Mouse (Mus musculus): ENCODE measurements around the gene 4933430I17Rik. TPM values are rescaled to one million over a fixed set of nuclear protein-coding genes. Genes with fewer than 3 reads are reported as not detected.

4933430I17Rik gene
- polyA plus RNA-seq, 1 experiment from 2014 or later: 0.41 TPM

- no peak for ATAC-seq (replicated peaks; ENCODE audit: extremely low read depth, insufficient read depth, low FRiP score)
- Histone ChIP-seq H3K4me3 (ENCODE audit: low read length) (no peak overlapping the region), H3K27ac (ENCODE audit: low read length) (no peak overlapping the region), H3K4me2 (ENCODE audit: low read depth, low read length) (no peak overlapping the region), H3K27me3 (ENCODE audit: control insufficient read depth, insufficient read depth, low read length) (no peaks in the 10 kb centered on the region), H3K36me3 (ENCODE audit: control insufficient read depth, insufficient read depth) (no peaks in the 10 kb centered on the region), H3K9me3 (replicated peaks; ENCODE audit: control insufficient read depth, low read length) (no peaks in the 10 kb centered on the region), H3K4me1 (ENCODE audit: control insufficient read depth, insufficient read depth, low read length) (no peaks in the 10 kb centered on the region), H3K9ac (ENCODE audit: low read length) (no peak overlapping the region)
- WGBS: 73% methylated on average over 7 of the region's 7 CpGs
Observed at GRCm38 (mm10) chr4:62551966-62552365, 26.8 kb downstream of the 4933430I17Rik start.

DNA sequence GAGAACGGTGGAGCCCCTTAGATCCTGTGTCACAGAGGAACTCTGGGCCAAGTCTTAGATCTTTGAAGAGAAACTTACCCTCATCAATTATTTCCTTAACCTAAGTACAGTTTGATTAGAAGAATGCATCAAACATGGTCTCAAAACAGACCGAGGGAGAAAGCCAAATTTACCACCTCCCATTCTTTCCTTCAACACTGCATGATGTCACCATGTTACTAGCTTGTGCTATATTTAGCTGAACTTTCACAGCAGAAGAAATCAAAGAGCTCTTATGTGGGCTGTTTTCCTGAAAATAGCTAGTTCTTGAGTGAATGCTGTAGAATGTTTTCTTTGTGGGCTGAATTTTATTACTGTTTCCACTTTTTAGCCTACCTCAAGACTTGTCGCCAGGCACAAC lies 32.3 kb downstream of the 4933430I17Rik start:
- Histone ChIP-seq H3K4me2 (ENCODE audit: low read depth, low read length) (peak overlapping the region; percentile 26), H3K27me3 (ENCODE audit: control insufficient read depth, insufficient read depth, low read length) (peaks cover 15% of the 10 kb centered on the region), H3K9me3 (replicated peaks; ENCODE audit: control insufficient read depth, low read length) (no peaks in the 10 kb centered on the region), H3K36me3 (ENCODE audit: control insufficient read depth, insufficient read depth) (no peaks in the 10 kb centered on the region), H3K9ac (ENCODE audit: low read length) (no peak overlapping the region; the same call in 1 of the 2 replicates), H3K4me3 (ENCODE audit: low read length) (no peak overlapping the region), H3K4me1 (ENCODE audit: control insufficient read depth, insufficient read depth, low read length) (peaks cover 10% of the 10 kb centered on the region), H3K27ac (ENCODE audit: low read length) (peak overlapping the region; percentile 42; the same call in 1 of the 2 replicates)
- peak; percentile 45; the same call in 1 of the 2 replicates for ATAC-seq (replicated peaks; ENCODE audit: extremely low read depth, insufficient read depth, low FRiP score)
- WGBS: 35% methylated on average over 3 of the region's 3 CpGs

GRCm38 (mm10) chr4:62559797-62560329 lies 34.7 kb downstream of the 4933430I17Rik start, which contains the start of gene Rgs3:
Gene Rgs3, plus strand, starts transcription at chr4:62559847.
- Histone ChIP-seq H3K27me3 (ENCODE audit: control insufficient read depth, insufficient read depth, low read length) (peaks cover 34% of the 10 kb centered on the region), H3K36me3 (ENCODE audit: control insufficient read depth, insufficient read depth) (no peaks in the 10 kb centered on the region), H3K4me1 (ENCODE audit: control insufficient read depth, insufficient read depth, low read length) (peaks cover 10% of the 10 kb centered on the region), H3K4me3 (ENCODE audit: low read length) (no peak within 1 kb of the TSS), H3K9ac (ENCODE audit: low read length) (no peak within 1 kb of the TSS), H3K27ac (ENCODE audit: low read length) (no peak within 1 kb of the TSS), H3K4me2 (ENCODE audit: low read depth, low read length) (no peak within 1 kb of the TSS), H3K9me3 (replicated peaks; ENCODE audit: control insufficient read depth, low read length) (no peaks in the 10 kb centered on the region)
- no peak for ATAC-seq (replicated peaks; ENCODE audit: extremely low read depth, insufficient read depth, low FRiP score)
- WGBS: 50% methylated on average over 6 of the region's 6 CpGs

DNA sequence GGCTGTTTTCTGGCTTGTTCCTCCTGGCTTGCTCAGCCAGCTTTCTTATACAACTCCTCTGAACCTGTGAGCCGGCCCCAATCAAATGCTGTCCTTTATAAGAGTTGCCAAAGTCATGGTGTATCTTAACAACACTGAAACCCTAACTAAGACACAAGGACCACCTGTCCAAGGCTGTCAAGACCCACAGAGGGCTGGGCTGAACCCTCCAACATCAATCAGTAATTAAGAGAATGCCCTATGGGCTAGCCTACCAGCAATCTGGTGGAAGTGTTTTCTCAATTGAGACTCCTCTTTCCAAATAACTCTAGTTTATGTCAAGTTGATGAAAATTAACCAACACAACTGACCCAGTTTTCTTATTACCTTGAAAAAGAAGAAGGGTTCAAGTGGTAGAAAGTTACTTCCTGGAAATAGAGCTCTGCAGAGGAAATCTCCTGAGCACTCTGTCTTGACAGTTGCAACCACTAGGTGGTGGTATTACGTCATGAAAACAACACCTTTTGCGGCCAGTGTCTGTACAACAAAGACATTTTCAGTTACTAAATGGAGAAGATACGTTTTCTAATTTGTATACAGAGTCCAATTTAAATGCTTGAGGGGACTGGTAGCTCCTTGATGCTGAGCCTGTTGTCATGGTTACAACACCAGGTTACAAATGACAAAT lies 35.9 kb downstream of the 4933430I17Rik start:
- H3K4me3 ChIP-seq (ENCODE audit: low read length): no peak overlapping the region
- H3K4me2 ChIP-seq (ENCODE audit: low read depth, low read length): no peak overlapping the region
- no peaks in the 10 kb centered on the region for H3K9me3 ChIP-seq (replicated peaks; ENCODE audit: control insufficient read depth, low read length)
- 0 out of 2 replicates have a peak, but pooled peaks have one; percentile 21 for ATAC-seq (replicated peaks; ENCODE audit: extremely low read depth, insufficient read depth, low FRiP score)
- WGBS: 23% methylated on average over 4 of the region's 4 CpGs
- peaks cover 12% of the 10 kb centered on the region for H3K4me1 ChIP-seq (ENCODE audit: control insufficient read depth, insufficient read depth, low read length)
- no peak overlapping the region for H3K9ac ChIP-seq (ENCODE audit: low read length)
- H3K36me3 ChIP-seq (ENCODE audit: control insufficient read depth, insufficient read depth): no peaks in the 10 kb centered on the region
- H3K27me3 ChIP-seq (ENCODE audit: control insufficient read depth, insufficient read depth, low read length): peaks cover 46% of the 10 kb centered on the region
- H3K27ac ChIP-seq (ENCODE audit: low read length): no peak overlapping the region

GRCm38 (mm10) chr4:62561630-62562001 lies 36.4 kb downstream of the 4933430I17Rik start:
- Histone ChIP-seq H3K9me3 (replicated peaks; ENCODE audit: control insufficient read depth, low read length) (no peaks in the 10 kb centered on the region), H3K36me3 (ENCODE audit: control insufficient read depth, insufficient read depth) (no peaks in the 10 kb centered on the region), H3K4me1 (ENCODE audit: control insufficient read depth, insufficient read depth, low read length) (peaks cover 17% of the 10 kb centered on the region), H3K4me3 (ENCODE audit: low read length) (no peak overlapping the region), H3K4me2 (ENCODE audit: low read depth, low read length) (no peak overlapping the region), H3K27ac (ENCODE audit: low read length) (no peak overlapping the region), H3K9ac (ENCODE audit: low read length) (no peak overlapping the region), H3K27me3 (ENCODE audit: control insufficient read depth, insufficient read depth, low read length) (peaks cover 50% of the 10 kb centered on the region)
- WGBS: 53% methylated on average over 3 of the region's 3 CpGs
- ATAC-seq (replicated peaks; ENCODE audit: extremely low read depth, insufficient read depth, low FRiP score): no peak

GRCm38 (mm10) chr4:62562006-62562405 lies 36.8 kb downstream of the 4933430I17Rik start:
- no peaks in the 10 kb centered on the region for H3K36me3 ChIP-seq (ENCODE audit: control insufficient read depth, insufficient read depth)
- no peak overlapping the region for H3K9ac ChIP-seq (ENCODE audit: low read length)
- no peak for ATAC-seq (replicated peaks; ENCODE audit: extremely low read depth, insufficient read depth, low FRiP score)
- 53% methylated on average over 4 of the region's 4 CpGs for WGBS
- H3K27me3 ChIP-seq (ENCODE audit: control insufficient read depth, insufficient read depth, low read length): peaks cover 52% of the 10 kb centered on the region
- no peak overlapping the region for H3K4me2 ChIP-seq (ENCODE audit: low read depth, low read length)
- H3K4me3 ChIP-seq (ENCODE audit: low read length): no peak overlapping the region
- H3K9me3 ChIP-seq (replicated peaks; ENCODE audit: control insufficient read depth, low read length): no peaks in the 10 kb centered on the region
- no peak overlapping the region for H3K27ac ChIP-seq (ENCODE audit: low read length)
- peaks cover 18% of the 10 kb centered on the region for H3K4me1 ChIP-seq (ENCODE audit: control insufficient read depth, insufficient read depth, low read length)

DNA sequence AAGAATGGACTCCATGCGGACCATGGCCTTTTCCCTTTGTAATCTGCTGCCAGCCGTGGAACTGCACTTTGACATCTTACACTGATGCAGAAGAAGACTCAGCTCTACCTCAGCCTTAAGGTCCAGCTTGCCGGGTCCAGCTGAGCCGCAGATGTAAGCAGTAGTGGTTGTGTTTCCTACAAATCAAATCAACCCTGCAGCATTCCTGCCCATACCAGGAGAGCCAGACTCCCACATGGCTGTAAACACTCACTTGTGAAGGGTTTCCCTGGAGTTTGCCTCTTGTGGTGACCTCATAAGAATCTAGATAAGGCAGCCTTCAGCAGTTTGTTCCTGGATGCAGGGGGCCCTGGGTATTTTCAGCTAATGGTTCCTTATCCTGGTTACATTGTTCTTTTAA lies 41.4 kb downstream of the 4933430I17Rik start:
- ATAC-seq (replicated peaks; ENCODE audit: extremely low read depth, insufficient read depth, low FRiP score): no peak

GRCm38 (mm10) chr4:62567696-62568095 lies 42.5 kb downstream of the 4933430I17Rik start:
- H3K27me3 ChIP-seq (ENCODE audit: control insufficient read depth, insufficient read depth, low read length): peaks cover 73% of the 10 kb centered on the region
- H3K4me1 ChIP-seq (ENCODE audit: control insufficient read depth, insufficient read depth, low read length): peaks cover 16% of the 10 kb centered on the region
- no peaks in the 10 kb centered on the region for H3K9me3 ChIP-seq (replicated peaks; ENCODE audit: control insufficient read depth, low read length)
- no peak overlapping the region for H3K4me2 ChIP-seq (ENCODE audit: low read depth, low read length)
- H3K27ac ChIP-seq (ENCODE audit: low read length): no peak overlapping the region
- no peak overlapping the region for H3K9ac ChIP-seq (ENCODE audit: low read length)
- no peak for ATAC-seq (replicated peaks; ENCODE audit: extremely low read depth, insufficient read depth, low FRiP score)
- no peaks in the 10 kb centered on the region for H3K36me3 ChIP-seq (ENCODE audit: control insufficient read depth, insufficient read depth)
- 74% methylated on average over 6 of the region's 6 CpGs for WGBS
- H3K4me3 ChIP-seq (ENCODE audit: low read length): no peak overlapping the region

More for the DNA sequence above, 41.4 kb downstream of the 4933430I17Rik start:
- WGBS: 41% methylated on average over 4 of the region's 4 CpGs
- no peak overlapping the region for H3K4me3 ChIP-seq (ENCODE audit: low read length)
- no peaks in the 10 kb centered on the region for H3K9me3 ChIP-seq (replicated peaks; ENCODE audit: control insufficient read depth, low read length)
- H3K36me3 ChIP-seq (ENCODE audit: control insufficient read depth, insufficient read depth): no peaks in the 10 kb centered on the region
- peaks cover 16% of the 10 kb centered on the region for H3K4me1 ChIP-seq (ENCODE audit: control insufficient read depth, insufficient read depth, low read length)
- H3K27ac ChIP-seq (ENCODE audit: low read length): peak overlapping the region; percentile 48
- 0 out of 2 replicates have a peak overlapping the region, but pooled peaks have one; percentile 6 for H3K4me2 ChIP-seq (ENCODE audit: low read depth, low read length)
- H3K9ac ChIP-seq (ENCODE audit: low read length): no peak overlapping the region; the same call in 1 of the 2 replicates
- peaks cover 74% of the 10 kb centered on the region for H3K27me3 ChIP-seq (ENCODE audit: control insufficient read depth, insufficient read depth, low read length)

DNA sequence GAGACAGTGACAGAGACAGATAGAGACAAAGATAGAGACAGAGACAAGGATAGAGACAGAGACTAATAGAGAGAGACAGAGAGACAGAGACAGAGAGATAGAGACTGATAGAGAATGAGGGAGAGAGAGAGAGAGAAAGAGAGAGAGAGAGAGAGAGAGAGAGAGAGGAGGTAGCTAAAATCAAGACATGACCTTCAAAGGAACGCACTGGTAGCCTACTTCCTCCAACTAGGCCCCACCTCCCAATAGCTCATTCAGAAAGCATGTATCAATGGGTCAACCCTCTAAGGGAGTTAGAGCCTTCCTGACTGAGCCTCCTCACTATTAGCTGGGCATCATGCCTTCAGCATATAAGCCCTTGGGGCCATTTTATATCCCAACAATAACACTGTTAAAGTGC lies 43.2 kb downstream of the 4933430I17Rik start:
- Histone ChIP-seq H3K27ac (ENCODE audit: low read length) (no peak overlapping the region), H3K4me2 (ENCODE audit: low read depth, low read length) (no peak overlapping the region), H3K27me3 (ENCODE audit: control insufficient read depth, insufficient read depth, low read length) (peaks cover 72% of the 10 kb centered on the region), H3K9ac (ENCODE audit: low read length) (no peak overlapping the region), H3K4me1 (ENCODE audit: control insufficient read depth, insufficient read depth, low read length) (peaks cover 16% of the 10 kb centered on the region), H3K9me3 (replicated peaks; ENCODE audit: control insufficient read depth, low read length) (no peaks in the 10 kb centered on the region), H3K4me3 (ENCODE audit: low read length) (no peak overlapping the region), H3K36me3 (ENCODE audit: control insufficient read depth, insufficient read depth) (no peaks in the 10 kb centered on the region)
- no peak for ATAC-seq (replicated peaks; ENCODE audit: extremely low read depth, insufficient read depth, low FRiP score)
- WGBS: 72% methylated on average over 1 of the region's 1 CpGs
